Mouse (Mus musculus) MEL (cell line): Measurements from ENCODE around the gene Scml2. TPM values are rescaled to one million over a fixed set of nuclear protein-coding genes. Genes with fewer than 3 reads are reported as not detected.
"Not testable (repeated sequence)": the region's sequence is repeated elsewhere in the genome, so short reads cannot be mapped to it uniquely, and the experiment has no call there.

ENCODE experiments used
- DNase-seq: peaks from one replicate; pipeline ENCODE4 v3.0.0; 2011; ENCODE audit warnings: low read depth, low spot score
- H3K27ac ChIP-seq: 2 replicates; pipeline ENCODE4 v1.5.1; 2012; ENCODE audit warnings: low read depth, mild to moderate bottlenecking, control low read depth, low read length, moderate library complexity; ENCODE audit not compliant: control insufficient read depth
- H3K27me3 ChIP-seq, 2 experiments: fragments of 150-350 bp in 1 of 2; sonication (generic) in 1 of 2; 2 replicates each; pipeline ENCODE4 v1.6.1; 2012; ENCODE audit warnings: low read length in 2 of 2, mild to moderate bottlenecking in 2 of 2, improper control_type of control experiment in 1 of 2, moderate library complexity in 1 of 2; ENCODE audit not compliant: insufficient read depth in 2 of 2, control insufficient read depth in 1 of 2
- H3K36me3 ChIP-seq, 2 experiments: 2 replicates each; pipeline ENCODE4 v1.6.1; 2012 to 2014; ENCODE audit warnings: low read length in 2 of 2, improper control_type of control experiment in 1 of 2, inconsistent platforms in 1 of 2, mild to moderate bottlenecking in 1 of 2; ENCODE audit not compliant: insufficient read depth in 2 of 2, control insufficient read depth in 1 of 2
- H3K4me1 ChIP-seq, 2 experiments: fragments of 150-350 bp in 1 of 2; sonication (generic) in 1 of 2; 2 replicates each; pipeline ENCODE4 v1.6.1; 2012; ENCODE audit warnings: low read length in 2 of 2, improper control_type of control experiment in 1 of 2, mild to moderate bottlenecking in 1 of 2; ENCODE audit not compliant: insufficient read depth in 2 of 2, control insufficient read depth in 1 of 2
- H3K4me3 ChIP-seq, 2 experiments: fragments of 150-350 bp in 1 of 2; sonication (generic) in 1 of 2; 2 replicates each; pipeline ENCODE4 v1.5.1; 2012; ENCODE audit warnings: low read depth in 2 of 2, low read length in 2 of 2, mild to moderate bottlenecking in 2 of 2, moderate library complexity in 2 of 2, control low read depth in 1 of 2, improper control_type of control experiment in 1 of 2; ENCODE audit not compliant: control insufficient read depth in 1 of 2, insufficient read depth in 1 of 2
- H3K79me2 ChIP-seq: 2 replicates; pipeline ENCODE4 v1.6.1; 2012; ENCODE audit warnings: mild to moderate bottlenecking, low read length, moderate library complexity; ENCODE audit not compliant: control insufficient read depth, poor library complexity, insufficient read depth
- H3K9ac ChIP-seq: 2 replicates; pipeline ENCODE4 v1.6.1; 2012; ENCODE audit warnings: low read depth, mild to moderate bottlenecking, control low read depth, low read length, moderate library complexity; ENCODE audit not compliant: control insufficient read depth, poor library complexity, severe bottlenecking
- H3K9me3 ChIP-seq: fragments of 150-350 bp; sonication (generic); replicated peaks from 2 replicates; pipeline ENCODE4 v1.6.1; 2012; ENCODE audit warnings: mild to moderate bottlenecking, low read length, improper control_type of control experiment, moderate library complexity; ENCODE audit not compliant: insufficient read depth
- CTCF ChIP-seq, 3 experiments: IDR thresholded peaks in 2 of 3; conservative IDR thresholded peaks in 1 of 3; 2 replicates each; pipeline ENCODE4 v1.5.1; 2011 to 2012; ENCODE audit warnings: low read length in 3 of 3, low read depth in 2 of 3, mild to moderate bottlenecking in 2 of 3, improper control_type of control experiment in 1 of 3, inconsistent platforms in 1 of 3, mixed read lengths in 1 of 3, moderate library complexity in 1 of 3; ENCODE audit not compliant: control insufficient read depth in 1 of 3, insufficient read depth in 1 of 3, poor library complexity in 1 of 3, severe bottlenecking in 1 of 3
- ELF1 ChIP-seq: IDR thresholded peaks from 2 replicates; pipeline ENCODE4 v1.6.1; 2014; ENCODE audit warnings: low read depth, mild to moderate bottlenecking, inconsistent platforms, low read length, improper control_type of control experiment, moderate library complexity
- JUND ChIP-seq: IDR thresholded peaks from 2 replicates; pipeline ENCODE4 v1.6.1; 2011; ENCODE audit warnings: low read depth, mild to moderate bottlenecking, improper control_type of control experiment, low read length
- KAT2A ChIP-seq: conservative IDR thresholded peaks from 2 replicates; pipeline ENCODE4 v1.6.1; 2012; ENCODE audit warnings: low read depth, low read length, improper control_type of control experiment, inconsistent platforms
- MAFK ChIP-seq: IDR thresholded peaks from 2 replicates; pipeline ENCODE4 v1.6.1; 2011; ENCODE audit warnings: low read depth, mild to moderate bottlenecking, low read length, improper control_type of control experiment, borderline replicate concordance
- MYC ChIP-seq: IDR thresholded peaks from 2 replicates; pipeline ENCODE4 v1.6.1; 2011; ENCODE audit warnings: low read depth, mild to moderate bottlenecking, low read length, improper control_type of control experiment, moderate library complexity
- POLR2AphosphoS2 ChIP-seq: IDR thresholded peaks from 2 replicates; pipeline ENCODE4 v1.6.1; 2011; ENCODE audit warnings: low read length, improper control_type of control experiment
- RAD21 ChIP-seq: IDR thresholded peaks from 2 replicates; pipeline ENCODE4 v1.6.1; 2011; ENCODE audit warnings: mild to moderate bottlenecking, low read depth, low read length, improper control_type of control experiment
- RCOR1 ChIP-seq: IDR thresholded peaks from 2 replicates; pipeline ENCODE4 v1.6.1; 2012; ENCODE audit warnings: low read depth, mild to moderate bottlenecking, inconsistent platforms, low read length, improper control_type of control experiment
- TCF12 ChIP-seq: IDR thresholded peaks from 2 replicates; pipeline ENCODE4 v1.6.1; 2014; ENCODE audit warnings: low read depth, mild to moderate bottlenecking, inconsistent platforms, low read length, improper control_type of control experiment, moderate library complexity
- ZC3H11A ChIP-seq: IDR thresholded peaks from 2 replicates; pipeline ENCODE4 v1.6.1; 2012; ENCODE audit warnings: low read depth, mild to moderate bottlenecking, inconsistent platforms, low read length, improper control_type of control experiment
- ZMIZ1 ChIP-seq: IDR thresholded peaks from 2 replicates; pipeline ENCODE4 v1.6.1; 2012; ENCODE audit warnings: low read depth, mild to moderate bottlenecking, inconsistent platforms, low read length, improper control_type of control experiment, moderate library complexity
- polyA plus RNA-seq, 2 experiments: library from polyadenylated mRNA; stranded (reverse) in 1 of 2; unstranded in 1 of 2; fragments of >175 nt in 1 of 2; fragments of >200 nt in 1 of 2; gene quantifications; 2 replicates each; pipeline versions ENCODE4 v1.2.1 to v1.2.4; 2012; ENCODE audit warnings: low replicate concordance in 2 of 2, low read depth in 1 of 2; ENCODE audit not compliant: insufficient read length in 2 of 2, insufficient read depth in 1 of 2, missing spikeins in 1 of 2
- total RNA-seq: library from RNA; depleted of rRNA; stranded (reverse); fragments of 300-350 nt; gene quantifications from 2 replicates; pipeline ENCODE4 v1.2.3, GENCODE M21; 2012; rRNA removed

The Scml2 gene
- total and polyA plus RNA-seq, 3 experiments: not detected

DNA sequence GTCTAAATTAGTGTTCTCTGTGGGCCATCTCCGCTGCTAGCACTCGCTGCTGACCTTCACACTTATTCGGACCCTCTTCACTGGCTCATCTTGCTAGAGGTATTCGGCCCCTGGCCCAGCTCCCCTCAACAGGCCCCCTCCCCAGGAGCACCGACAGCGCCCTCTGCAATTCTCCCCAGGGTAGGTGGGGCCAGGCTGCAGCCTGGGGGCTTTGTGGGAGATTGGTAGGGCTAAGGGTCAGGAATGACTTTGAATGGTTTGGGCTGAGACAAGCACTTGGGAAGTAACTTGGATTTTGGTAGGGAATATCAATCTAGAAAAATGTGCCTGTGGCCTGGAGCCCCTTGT is 46.0 kb downstream of the Scml2 start:
- H3K36me3 ChIP-seq: no peaks in the 10 kb centered on the region
- H3K27ac ChIP-seq: no peak overlapping the region
- H3K9me3 ChIP-seq: no peaks in the 10 kb centered on the region
- H3K4me3 ChIP-seq: no peak overlapping the region
- no peaks in the 10 kb centered on the region for H3K4me1 ChIP-seq
- no peaks in the 10 kb centered on the region; a peak in 1 of 4 replicates for H3K27me3 ChIP-seq
- DNase-seq: no peak
- no peak overlapping the region for H3K9ac ChIP-seq
- no peaks in the 10 kb centered on the region for H3K79me2 ChIP-seq
- TF ChIP-seq JUND: no peak
- no peak for TF ChIP-seq ELF1
- no peak for TF ChIP-seq ZC3H11A
- no peak for TF ChIP-seq KAT2A
- TF ChIP-seq MAFK: no peak
- no peak for TF ChIP-seq POLR2AphosphoS2
- TF ChIP-seq TCF12: no peak
- no peak for TF ChIP-seq CTCF (IDR thresholded peaks at IDR 0.05 in 2 of 3, conservative IDR thresholded peaks at IDR 0.05 in 1 of 3; ENCODE audit: control insufficient read depth in 1 of 3, insufficient read depth in 1 of 3, low read depth in 2 of 3, low read length in 3 of 3, poor library complexity in 1 of 3, severe bottlenecking in 1 of 3)
- TF ChIP-seq ZMIZ1: no peak
- no peak for TF ChIP-seq RAD21
- no peak for TF ChIP-seq RCOR1
- TF ChIP-seq MYC: no peak

DNA sequence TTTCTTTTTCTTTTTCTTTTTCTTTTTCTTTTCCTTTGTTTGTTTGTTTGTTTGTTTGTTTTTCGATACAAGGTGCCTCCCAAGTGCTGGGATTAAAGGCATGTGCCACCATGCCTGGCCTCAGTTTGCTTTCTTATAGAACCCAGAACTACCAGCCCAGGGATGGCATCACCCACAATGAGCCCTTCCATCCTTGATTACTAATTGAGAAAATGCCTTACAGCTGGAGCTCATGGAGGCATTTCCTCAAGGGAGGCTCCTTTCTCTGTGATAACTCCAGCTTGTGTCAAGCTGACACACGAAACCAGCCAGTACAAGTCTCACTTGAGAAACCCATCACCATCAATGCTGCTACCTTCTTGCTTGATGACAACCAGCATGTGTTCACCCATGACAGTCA is 170.2 kb downstream of the Scml2 start, which contains the start of gene Gm15262:
Gene Gm15262 (plus strand): TSS at position 301 of the 400 bp plus-strand sequence.
- H3K27ac ChIP-seq, H3K79me2 ChIP-seq, H3K9ac ChIP-seq, H3K9me3 ChIP-seq, H3K36me3 ChIP-seq, DNase-seq, H3K27me3 ChIP-seq, H3K4me3 ChIP-seq, H3K4me1 ChIP-seq: not testable (repeated sequence)

Other genes starting within 250 kb of the Scml2 start
- gene Gja6, start 210.1 kb upstream of the Scml2 start, total RNA-seq: 0.12 TPM in 1 of 2 replicates, not detected in the other
- under 1 TPM in 1 of 2 experiments, not detected in 1; 0.10 TPM for gene Gja6, start 210.1 kb upstream of the Scml2 start, polyA plus RNA-seq
- 1.6 and 1.7 TPM in 2 replicates for gene Cdkl5, start 122.5 kb upstream of the Scml2 start, total RNA-seq
- gene Cdkl5, start 122.5 kb upstream of the Scml2 start, polyA plus RNA-seq: 1 to 10 TPM in 1 of 2 experiments, not detected in 1; 2.8 TPM
- not detected in 2 replicates for gene Gm15262, start 170.3 kb downstream of the Scml2 start, total RNA-seq
- not detected for gene Gm15262, start 170.3 kb downstream of the Scml2 start, polyA plus RNA-seq